Comparison of ENCODE assay signal across 26 mouse cellular contexts in the genomic region with DNA sequence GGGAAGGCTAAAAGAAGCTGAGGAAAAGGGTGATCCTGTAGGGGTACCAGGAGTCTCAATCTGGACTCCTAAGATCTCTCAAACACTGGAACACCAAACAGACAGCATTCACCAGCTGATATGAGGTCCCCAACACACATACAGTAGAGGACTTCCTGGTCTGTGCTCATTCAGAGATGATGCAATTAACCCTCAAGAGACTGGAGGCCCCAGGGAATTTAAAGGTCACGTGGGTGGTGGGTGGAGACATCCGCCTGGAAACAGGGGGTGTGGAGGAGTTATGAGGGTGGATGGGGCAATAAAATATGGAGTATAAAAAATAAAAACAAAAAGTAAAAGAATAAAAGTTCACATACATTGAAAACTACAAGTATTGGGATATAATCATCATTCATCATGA.
"Had no signal": no experiment of that assay in that cellular context is flagged by ENCODE, and none has a peak within 500 bp of the region (broad histone marks: within the 10 kb centered on the region; RNA-seq: fewer than 3 reads in every experiment).

No protein-coding gene starts in this region.

- DNase-seq: cerebellum, adult 9-11 months; cerebellum, postnatal 10 days; cerebellum, postnatal 14 days; cerebellum, postnatal 25 days; cerebellum, postnatal 36 days; embryo, embryonic 11 days; forebrain, postnatal 0 days; gastrocnemius, adult 2 months; gastrocnemius, postnatal 10 days; gastrocnemius, postnatal 14 days; gastrocnemius, postnatal 25 days; gastrocnemius, postnatal 36 days; heart, adult 18-20 months; heart, adult 2 months had no signal

- H3K4me1 ChIP-seq: embryonic facial prominence, embryonic 12.5 days; embryonic facial prominence, embryonic 13.5 days; embryonic facial prominence, embryonic 15.5 days; forebrain, embryonic 12.5 days; forebrain, embryonic 13.5 days; forebrain, embryonic 15.5 days; heart, embryonic 10.5 days had no signal

- ATAC-seq: forebrain, embryonic 13.5 days; forebrain, embryonic 14.5 days; forebrain, embryonic 15.5 days; forebrain, embryonic 16.5 days; forebrain, postnatal 0 days had no signal

- H3K36me3 ChIP-seq: embryonic facial prominence, embryonic 10.5 days; embryonic facial prominence, embryonic 12.5 days; embryonic facial prominence, embryonic 13.5 days; embryonic facial prominence, embryonic 15.5 days; forebrain, embryonic 10.5 days; forebrain, embryonic 12.5 days; forebrain, embryonic 15.5 days; heart, embryonic 10.5 days had no signal

- H3K9me3 ChIP-seq: embryonic facial prominence, embryonic 10.5 days; embryonic facial prominence, embryonic 12.5 days; embryonic facial prominence, embryonic 13.5 days; embryonic facial prominence, embryonic 15.5 days; forebrain, embryonic 10.5 days; forebrain, embryonic 12.5 days; forebrain, embryonic 13.5 days; forebrain, embryonic 15.5 days; heart, embryonic 10.5 days had no signal

- H3K4me2 ChIP-seq: embryonic facial prominence, embryonic 12.5 days; embryonic facial prominence, embryonic 13.5 days; embryonic facial prominence, embryonic 15.5 days; forebrain, embryonic 12.5 days; forebrain, embryonic 13.5 days; forebrain, embryonic 15.5 days had no signal

- H3K4me3 ChIP-seq: embryonic facial prominence, embryonic 10.5 days; embryonic facial prominence, embryonic 12.5 days; embryonic facial prominence, embryonic 13.5 days; embryonic facial prominence, embryonic 15.5 days; erythroblast, embryonic 14.5 days; forebrain, embryonic 10.5 days; forebrain, embryonic 12.5 days; forebrain, embryonic 13.5 days; forebrain, embryonic 15.5 days; gastrocnemius, adult 2 months; heart, adult 2 months; heart, embryonic 10.5 days had no signal

- H3K27ac ChIP-seq: embryonic facial prominence, embryonic 10.5 days; embryonic facial prominence, embryonic 12.5 days; embryonic facial prominence, embryonic 13.5 days; embryonic facial prominence, embryonic 15.5 days; forebrain, embryonic 10.5 days; forebrain, embryonic 12.5 days; forebrain, embryonic 13.5 days; forebrain, embryonic 15.5 days; gastrocnemius, adult 2 months; heart, adult 2 months; heart, embryonic 10.5 days had no signal

- H3K9ac ChIP-seq: embryonic facial prominence, embryonic 12.5 days; embryonic facial prominence, embryonic 13.5 days; embryonic facial prominence, embryonic 15.5 days; forebrain, embryonic 12.5 days; forebrain, embryonic 13.5 days; forebrain, embryonic 15.5 days; forebrain, postnatal 0 days had no signal

- H3K27me3 ChIP-seq: embryonic facial prominence, embryonic 12.5 days; embryonic facial prominence, embryonic 13.5 days; embryonic facial prominence, embryonic 15.5 days; forebrain, embryonic 12.5 days; forebrain, embryonic 13.5 days; forebrain, embryonic 15.5 days had no signal
